Mouse (Mus musculus): ENCODE data around the gene Thsd7b.
A peak's percentile ranks its signal among the peaks of the same experiment; 100 is the strongest.

Gene Thsd7b

DNA sequence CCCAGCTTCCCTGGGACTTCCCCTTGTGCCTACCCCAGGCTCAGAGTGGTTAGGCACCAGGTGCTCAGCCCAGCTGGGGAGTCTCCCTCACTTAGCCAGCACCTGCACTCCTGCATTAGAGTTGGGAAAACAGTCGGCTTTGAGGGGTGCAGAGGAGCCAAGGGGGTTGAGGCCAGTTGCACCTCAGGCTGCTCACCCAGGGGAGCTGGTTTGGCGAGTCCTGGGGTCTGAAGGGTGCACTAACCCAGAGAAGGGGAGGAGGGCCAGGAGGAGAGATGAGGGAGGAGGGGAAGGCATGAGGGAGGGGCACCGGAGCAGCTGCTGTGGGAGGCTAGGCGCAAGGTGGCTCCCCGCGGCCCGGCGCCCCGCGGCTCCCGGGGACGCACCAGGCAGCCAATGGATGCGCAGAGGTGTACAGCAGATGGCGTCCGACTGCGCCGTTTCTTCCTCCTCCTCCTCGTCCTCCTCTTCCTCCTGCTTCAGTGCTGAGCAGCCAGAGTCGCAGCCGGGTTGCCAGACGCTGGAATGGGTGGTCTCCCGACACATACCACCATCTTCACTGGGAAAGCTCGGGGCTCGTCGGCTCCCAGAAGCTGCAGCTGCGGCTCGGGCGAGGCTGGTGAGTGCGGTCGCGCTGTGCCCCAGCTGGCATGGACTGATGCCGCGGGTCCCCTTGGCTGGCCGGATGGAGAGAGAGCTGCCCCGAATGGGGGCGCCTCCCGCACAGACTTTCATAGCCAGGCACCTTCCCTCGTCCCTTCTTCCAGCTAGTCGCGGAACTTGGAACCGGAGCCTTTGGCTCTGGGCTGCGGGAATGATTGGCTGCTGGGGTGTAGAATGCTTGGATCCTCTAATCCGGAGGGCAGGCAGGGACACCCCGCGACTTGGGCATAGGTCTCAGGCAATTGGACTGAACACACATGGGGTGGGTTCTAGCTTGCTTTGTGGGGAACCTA, at the start of gene Thsd7b:
TSS of gene Thsd7b (plus strand) at position 321 of the 956 bp plus-strand sequence.
- no peak for DNase-seq (ENCODE audit: low read depth)

GRCm38 (mm10) chr1:129244292-129244691, 28.8 kb upstream of the Thsd7b start:
- peak; percentile 13 for DNase-seq (ENCODE audit: low read depth)

DNA sequence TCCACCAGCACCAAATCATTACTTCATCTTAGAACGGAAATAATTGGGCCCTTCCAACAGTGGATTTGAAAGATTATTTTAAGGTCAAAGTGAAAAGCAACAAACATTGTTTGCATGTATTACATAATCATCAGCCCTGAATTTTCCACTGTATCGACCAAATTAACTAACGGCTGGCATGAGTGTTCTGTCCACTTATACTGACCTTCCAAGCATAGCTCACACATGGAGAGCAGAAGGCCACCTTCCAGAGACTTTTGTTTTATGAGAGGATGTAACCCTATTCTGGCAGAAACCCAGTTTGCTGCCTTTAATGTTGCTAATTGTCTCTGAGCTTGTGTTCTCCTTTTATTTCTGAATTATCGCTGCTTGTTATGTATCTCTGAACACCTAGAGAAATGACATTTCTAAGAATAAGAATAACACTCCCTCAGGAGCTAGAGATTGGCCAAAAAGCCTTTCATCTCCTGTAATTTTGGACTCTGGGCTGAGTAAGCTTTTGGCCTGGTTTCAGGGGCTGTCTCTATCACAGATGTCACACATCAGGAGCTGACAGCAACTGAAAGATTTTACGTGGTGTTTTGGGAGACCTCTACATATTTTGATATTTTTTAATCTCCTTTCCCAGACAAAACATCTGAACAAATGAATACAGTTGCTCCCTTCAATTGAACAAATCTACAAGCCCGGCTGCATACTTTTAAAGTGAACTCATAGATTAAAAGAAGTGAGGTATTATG, 22.2 kb upstream of the Thsd7b start:
- no peak for DNase-seq (ENCODE audit: low read depth)

GRCm38 (mm10) chr1:129266684-129267083, 6.4 kb upstream of the Thsd7b start:
- no peak for DNase-seq (ENCODE audit: low read depth)

DNA sequence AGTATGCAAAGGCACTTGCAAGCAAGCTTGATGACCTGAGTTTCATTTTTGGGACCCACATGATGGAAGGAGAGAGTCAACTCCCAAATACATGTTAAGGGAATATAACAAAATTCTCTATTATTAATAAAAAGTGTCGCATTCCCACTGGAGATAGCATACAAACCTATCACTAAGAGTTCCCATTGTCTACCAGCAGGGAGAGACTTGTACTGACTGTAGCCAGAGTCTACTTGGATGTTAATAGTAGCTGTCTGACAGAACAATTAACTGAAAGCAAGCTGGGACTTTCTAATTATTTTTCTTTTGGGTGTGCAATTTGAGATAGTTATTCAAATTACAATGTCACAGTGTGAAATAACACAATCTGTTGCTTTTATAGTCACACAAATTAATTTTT, 31.1 kb downstream of the Thsd7b start:
- DNase-seq (ENCODE audit: low read depth) = no peak

DNA sequence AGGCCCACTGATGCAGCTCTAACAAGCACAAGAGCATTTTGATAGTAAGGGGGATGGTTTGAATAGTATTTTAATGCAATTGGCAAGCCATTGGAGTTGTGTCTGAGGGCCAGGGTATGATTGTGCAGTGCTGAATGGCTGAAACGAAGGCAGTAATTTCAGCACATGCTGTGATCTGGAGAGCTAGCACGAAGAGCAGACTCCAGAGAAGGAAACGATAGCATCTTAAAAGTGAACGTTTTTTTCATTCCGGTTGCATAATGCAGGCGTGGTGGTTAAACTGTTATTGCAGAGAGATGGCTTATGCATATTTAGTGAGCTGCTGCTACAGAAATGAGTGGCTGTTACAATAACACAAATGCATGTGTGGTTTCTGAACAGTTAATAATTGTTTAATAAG, 51.3 kb downstream of the Thsd7b start:
- no peak for DNase-seq (ENCODE audit: low read depth)

DNA sequence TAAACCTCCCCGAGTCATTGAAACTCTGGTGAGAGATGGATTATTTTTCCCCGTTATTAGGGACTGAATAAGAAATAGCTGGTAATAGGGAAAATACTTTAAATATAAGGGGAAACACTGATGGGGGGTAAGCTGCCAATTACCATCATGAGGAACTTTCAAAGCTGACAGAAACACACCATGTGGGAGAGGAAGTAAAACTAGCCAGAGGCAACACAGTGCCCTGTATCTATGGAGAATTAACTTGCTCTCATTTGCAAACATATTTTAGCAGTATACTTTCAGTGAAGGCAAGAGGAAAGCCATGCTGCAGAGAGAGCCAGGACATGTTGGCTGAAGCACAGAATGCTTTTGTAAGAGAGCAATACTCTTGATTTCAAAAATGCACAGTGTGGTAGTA, 51.7 kb downstream of the Thsd7b start:
- no peak for DNase-seq (ENCODE audit: low read depth)

DNA sequence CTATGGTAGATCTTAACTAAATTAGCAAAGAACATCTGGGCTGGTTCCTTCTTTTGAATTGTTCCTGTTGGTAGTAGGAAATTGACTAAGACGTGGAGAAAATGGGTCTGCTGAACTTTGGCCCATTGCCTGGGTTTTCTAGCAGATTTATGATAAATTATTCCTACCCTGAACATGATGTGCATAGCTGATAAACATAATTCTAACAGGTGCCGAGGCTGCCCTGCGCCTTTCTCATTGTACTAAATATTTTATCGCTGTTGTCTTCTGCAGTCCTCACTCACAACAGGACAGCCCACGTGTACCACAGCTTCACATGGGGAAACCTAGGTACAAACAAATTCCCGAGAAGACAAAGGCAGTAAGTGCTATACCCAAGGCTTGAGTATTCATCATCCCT, 83.5 kb downstream of the Thsd7b start:
- no peak for DNase-seq (ENCODE audit: low read depth)

DNA sequence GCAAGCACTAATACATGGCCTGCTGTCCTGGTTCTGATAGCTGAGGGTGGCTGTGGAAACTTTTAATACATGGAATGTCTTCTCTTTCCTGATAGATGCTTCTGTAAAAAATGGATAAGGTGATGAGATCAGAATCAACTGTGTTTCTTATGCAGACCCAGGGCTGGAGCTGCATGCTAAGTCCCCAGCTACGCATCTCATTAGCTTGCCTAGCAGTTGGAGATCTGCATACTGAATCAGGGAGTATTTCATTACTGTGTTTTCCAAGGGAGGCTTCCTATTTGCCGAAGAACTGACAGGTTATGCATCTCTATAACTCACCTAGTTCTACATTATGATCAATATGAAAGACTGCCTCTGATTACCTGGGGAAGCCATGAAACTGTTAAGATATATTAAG, 84.3 kb downstream of the Thsd7b start:
- no peak for DNase-seq (ENCODE audit: low read depth)

GRCm38 (mm10) chr1:129363368-129363767, 90.3 kb downstream of the Thsd7b start:
- no peak for DNase-seq (ENCODE audit: low read depth)

- no peak for DNase-seq (ENCODE audit: low read depth)
Measured at GRCm38 (mm10) chr1:129364828-129365227, 91.7 kb downstream of the Thsd7b start.

DNA sequence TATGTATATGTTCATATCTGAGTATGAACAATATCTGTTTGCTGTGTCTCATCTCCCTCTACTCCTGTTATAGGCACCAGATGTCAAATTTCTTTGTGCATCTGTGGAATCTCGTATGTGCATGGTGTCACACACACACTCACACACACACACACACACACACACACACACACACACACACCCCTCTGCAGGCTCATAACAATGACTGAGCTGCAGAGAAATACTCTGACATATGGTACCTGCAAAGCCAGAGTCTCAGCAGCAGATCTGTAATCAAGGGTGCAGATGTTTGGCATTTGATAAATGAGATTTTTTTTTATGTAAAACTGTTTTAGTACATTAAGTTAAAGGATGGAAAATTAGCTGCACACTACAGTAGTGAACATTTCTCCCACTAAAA, 92.5 kb downstream of the Thsd7b start:
- DNase-seq (ENCODE audit: low read depth) = no peak

GRCm38 (mm10) chr1:129386479-129386878, 113.4 kb downstream of the Thsd7b start:
- no peak for DNase-seq (ENCODE audit: low read depth)

- DNase-seq (ENCODE audit: low read depth) = no peak
Measured at GRCm38 (mm10) chr1:129411584-129411983, 138.5 kb downstream of the Thsd7b start.

DNA sequence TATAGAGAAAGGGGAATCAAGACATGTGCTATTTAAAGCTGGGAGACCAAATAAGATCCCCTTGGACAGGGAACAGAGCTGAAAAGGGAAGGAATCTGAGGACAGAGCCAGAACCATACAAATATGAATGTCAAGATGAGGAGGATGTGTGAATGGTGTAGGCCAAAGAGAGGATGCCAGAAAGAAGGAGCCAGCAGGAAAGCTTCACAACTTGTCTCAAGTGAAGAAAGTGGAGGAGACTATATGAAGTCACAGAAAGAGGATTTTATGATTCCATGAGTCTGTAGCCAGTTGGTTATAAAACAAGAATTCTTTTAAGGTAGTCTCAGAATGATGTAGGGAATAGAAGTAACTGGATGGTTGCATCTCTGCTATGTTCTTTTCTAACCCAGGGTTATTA, 148.5 kb downstream of the Thsd7b start:
- no peak for DNase-seq (ENCODE audit: low read depth)

DNA sequence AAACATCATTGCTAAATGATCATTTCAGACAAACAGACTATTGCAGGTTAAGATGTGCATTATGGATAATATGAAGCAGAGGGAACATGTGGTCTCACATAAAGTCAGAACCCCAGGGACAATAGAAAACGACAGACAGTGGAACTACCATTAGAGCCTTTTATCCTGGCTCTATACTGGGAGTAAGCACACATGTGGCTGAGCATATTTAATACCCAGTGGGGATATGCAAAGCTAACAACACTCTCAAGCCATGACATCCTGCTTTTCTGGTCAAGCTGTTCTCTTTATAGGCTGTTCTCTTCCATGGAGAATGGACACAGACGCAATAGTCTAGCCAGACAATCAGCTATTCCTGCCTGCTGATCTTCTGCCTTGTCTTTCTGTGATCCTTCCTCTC, 191.3 kb downstream of the Thsd7b start:
- no peak for DNase-seq (ENCODE audit: low read depth)

DNA sequence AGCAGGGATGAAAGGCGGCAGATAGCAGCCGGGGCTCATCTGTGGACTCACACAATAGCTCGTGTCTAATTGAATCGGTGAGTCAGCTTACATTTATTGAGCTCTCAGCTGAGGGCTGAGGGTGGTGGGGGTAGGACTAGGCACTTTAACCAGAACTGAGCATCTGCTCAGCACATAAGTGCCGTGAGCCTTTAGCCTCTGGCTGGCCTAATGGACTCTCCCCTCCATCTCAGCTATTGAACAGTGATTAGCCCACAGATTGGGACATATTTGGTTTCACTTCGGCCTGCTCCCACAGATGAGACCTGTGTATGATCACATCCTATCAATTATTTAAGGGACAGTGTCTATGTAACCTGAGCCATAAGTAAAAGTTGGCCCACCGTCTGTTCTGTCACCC, 200.4 kb downstream of the Thsd7b start:
- no peak for DNase-seq (ENCODE audit: low read depth)

- DNase-seq (ENCODE audit: low read depth) = no peak
Measured at GRCm38 (mm10) chr1:129484266-129485031, 211.3 kb downstream of the Thsd7b start.

DNA sequence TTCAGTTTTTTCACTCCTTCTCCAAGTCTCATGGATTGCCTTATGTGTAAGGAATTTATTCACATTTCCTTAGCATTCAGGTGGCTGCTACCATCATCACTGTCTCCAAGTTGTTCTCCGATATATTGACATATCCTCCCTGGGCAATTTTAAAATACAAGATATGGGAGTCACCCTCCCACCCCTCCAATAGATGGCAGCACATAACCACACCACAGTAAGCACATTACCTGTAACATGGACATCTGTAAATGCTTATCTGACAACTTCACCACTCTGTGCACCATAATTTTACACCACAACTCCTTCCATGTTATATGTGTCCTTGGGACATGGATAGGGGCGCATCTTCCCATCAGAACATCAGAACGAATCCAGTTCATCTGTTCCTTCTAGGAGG, 218.0 kb downstream of the Thsd7b start:
- DNase-seq (ENCODE audit: low read depth) = peak; percentile 21

DNA sequence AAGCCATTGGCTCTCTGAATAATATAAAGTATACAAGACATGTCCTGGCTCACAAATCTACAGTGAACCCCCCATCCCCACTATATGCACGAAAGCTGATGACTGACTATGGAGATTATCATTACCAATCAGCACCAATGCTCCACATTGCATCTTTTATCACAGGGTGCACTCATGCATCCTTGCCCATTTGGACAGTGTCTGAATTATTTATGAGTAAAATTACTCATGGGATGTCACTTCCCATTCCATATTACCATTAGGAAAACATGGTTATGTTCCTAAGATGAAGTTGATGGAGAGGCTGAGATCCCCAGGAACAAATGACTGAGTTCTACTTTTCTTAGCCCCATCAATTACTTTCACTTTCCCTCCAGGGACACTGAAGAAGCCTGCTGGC, 220.8 kb downstream of the Thsd7b start:
- DNase-seq (ENCODE audit: low read depth) = no peak

GRCm38 (mm10) chr1:129501707-129502106, 228.6 kb downstream of the Thsd7b start:
- DNase-seq (ENCODE audit: low read depth) = no peak

GRCm38 (mm10) chr1:129516379-129516778, 243.3 kb downstream of the Thsd7b start:
- no peak for DNase-seq (ENCODE audit: low read depth)
